Mouse (Mus musculus): ENCODE data around the gene Stum.

DNA sequence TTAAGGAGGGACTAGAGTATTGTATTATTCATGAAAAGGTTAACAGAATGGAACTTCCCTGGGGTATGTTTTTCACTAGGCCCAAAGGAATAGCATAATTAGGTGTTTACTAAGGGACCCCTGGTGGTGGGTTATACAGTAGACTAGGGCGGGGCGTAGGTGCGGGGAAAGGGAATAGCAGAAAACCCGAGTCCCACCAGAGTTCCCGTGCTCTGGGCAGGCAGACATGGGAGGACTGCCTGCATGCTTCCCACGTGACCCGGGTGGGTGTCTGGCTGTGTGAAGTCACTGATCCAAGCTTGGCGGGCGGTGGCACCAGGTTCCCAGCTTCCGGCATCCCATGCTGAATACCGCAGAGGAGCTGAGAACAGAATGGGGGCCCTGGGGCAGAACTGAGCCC lies 49.4 kb upstream of the Stum start:
- TF ChIP-seq POLR2A (IDR thresholded peaks at IDR 0.05; ENCODE audit: borderline replicate concordance, extremely low read depth, insufficient read depth, insufficient read length, poor library complexity, severe bottlenecking) (no peak), CTCF (IDR thresholded peaks at IDR 0.05; ENCODE audit: borderline replicate concordance, extremely low read depth, insufficient read depth, insufficient read length) (no peak)

Data from brain, embryonic 14.5 days (tissue).